Mouse (Mus musculus) cerebellum, adult 2 months (tissue): Measurements from ENCODE around the gene Tnfrsf11a.

ENCODE experiments used
- CTCF ChIP-seq: fragments of 200-500 bp; IDR thresholded peaks from 2 replicates; pipeline ENCODE4 v1.5.1; 2011; ENCODE audit warnings: low read depth, mild to moderate bottlenecking, control low read depth, low read length, moderate library complexity, borderline replicate concordance; ENCODE audit not compliant: insufficient read depth
- POLR2A ChIP-seq: fragments of 200-500 bp; IDR thresholded peaks from 2 replicates; pipeline ENCODE4 v1.6.1; 2011; ENCODE audit warnings: low read length, control low read depth, borderline replicate concordance; ENCODE audit not compliant: insufficient read depth

DNA sequence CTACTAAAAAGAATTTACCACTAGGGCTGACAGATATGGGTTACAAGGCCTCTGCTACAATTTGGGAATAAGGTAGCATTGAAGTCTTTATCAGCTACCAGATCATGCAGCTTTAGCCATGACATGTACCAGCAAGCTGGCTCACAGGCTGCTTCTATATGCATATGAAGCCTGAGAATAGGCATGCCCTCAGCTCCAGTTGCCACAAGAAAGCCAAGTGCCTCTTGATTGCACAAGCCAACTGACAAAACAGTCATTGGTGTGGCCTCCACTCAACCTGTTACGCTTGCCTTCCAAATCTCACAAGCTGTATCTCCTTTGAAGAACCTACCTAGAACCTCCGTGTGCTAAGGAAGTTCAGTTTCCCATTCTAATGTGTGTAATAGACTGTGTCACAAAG is 12.1 kb upstream of the Tnfrsf11a start:
- no peak for TF ChIP-seq CTCF
- no peak for TF ChIP-seq POLR2A
